Mouse (Mus musculus): ENCODE data around the gene Ccr7. TPM values are rescaled to one million over a fixed set of nuclear protein-coding genes. Genes with fewer than 3 reads are reported as not detected.

Gene Ccr7
- total and polyA plus RNA-seq, 3 experiments, result 203 to 306 (median 241) TPM

DNA sequence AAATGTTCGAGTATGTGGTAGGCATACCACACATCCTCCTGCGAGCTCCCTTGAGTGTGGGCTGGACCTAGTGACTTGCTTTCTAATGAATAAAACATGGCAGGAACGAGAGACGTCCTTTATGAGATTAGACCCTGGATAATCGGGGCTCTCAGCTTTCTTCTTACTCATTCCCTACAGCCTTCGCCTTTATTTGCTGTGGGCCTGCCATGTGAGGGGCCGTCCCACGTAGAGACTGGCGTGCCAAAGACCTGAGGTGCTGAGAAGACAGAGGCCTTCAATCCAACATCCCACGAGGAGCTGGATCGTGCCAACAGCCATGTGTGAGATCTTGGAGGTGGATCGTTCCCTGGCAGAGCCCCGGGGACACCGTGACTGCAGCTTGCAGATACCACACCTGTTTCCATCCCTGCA is 33.7 kb downstream of the Ccr7 start:
- dilution Hi-C loops (cut with MboI; ENCODE audit: extremely low pct_ligation_motif_present, extremely low pct_unique_long_range_greater_than_20kb, low sequenced_read_pairs), result no loop called here
- in situ Hi-C loops (cut with MboI; ENCODE audit: low pct_ligation_motif_present, low pct_unique_long_range_greater_than_20kb, low sequenced_read_pairs), result no loop called here

DNA sequence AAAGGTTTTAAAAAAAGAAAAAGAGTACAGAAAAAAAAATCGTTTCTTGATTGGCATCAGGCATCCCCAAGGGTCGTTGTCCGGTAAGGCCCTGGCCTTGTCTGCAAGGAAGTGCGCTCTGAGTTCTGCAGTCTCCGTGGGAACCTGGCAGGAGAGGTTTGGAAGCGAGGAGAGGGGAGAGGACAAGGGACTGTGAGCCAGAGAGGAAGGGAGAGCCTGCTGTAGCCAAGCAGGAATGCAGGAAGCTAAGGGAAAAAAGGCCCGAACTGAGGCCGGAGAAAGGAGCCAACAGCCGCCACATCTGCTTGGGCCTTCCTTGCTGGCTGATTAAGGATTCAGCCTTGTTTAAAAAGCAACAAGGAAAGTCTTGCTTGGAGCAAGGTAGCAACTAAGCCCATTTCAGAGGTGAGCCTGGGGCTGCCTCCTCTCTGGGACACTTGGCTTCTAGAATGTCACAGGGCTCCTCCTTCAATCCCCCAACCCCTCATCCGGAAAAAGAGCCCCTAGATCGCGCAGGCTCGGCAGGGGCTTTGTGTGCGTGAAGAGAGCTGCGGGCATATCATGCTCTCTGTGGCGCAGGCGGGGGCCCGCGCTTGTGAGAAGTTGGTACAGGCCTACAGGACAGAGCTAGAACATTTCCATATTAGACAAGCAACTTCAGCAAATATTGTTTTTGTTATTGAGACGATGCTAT is 34.2 kb downstream of the Ccr7 start:
- peaks cover 6% of the 10 kb centered on the region for H3K9me3 ChIP-seq (replicated peaks; ENCODE audit: low read length)
- H3K27me3 ChIP-seq (replicated peaks), result peaks cover 2% of the 10 kb centered on the region
- TF ChIP-seq CTCF (conservative IDR thresholded peaks at IDR 0.05 in 1 of 2, IDR thresholded peaks at IDR 0.05 in 1 of 2; ENCODE audit: low read depth in 2 of 2, low read length in 2 of 2), result no peak
- no peak for TF ChIP-seq E2F4 (IDR thresholded peaks at IDR 0.05; ENCODE audit: insufficient replicate concordance, low read depth, low read length)
- no peak for TF ChIP-seq MXI1 (IDR thresholded peaks at IDR 0.05; ENCODE audit: low read depth, low read length)
- TF ChIP-seq MYC (IDR thresholded peaks at IDR 0.05; ENCODE audit: low read depth, low read length), result no peak
- TF ChIP-seq TCF12 (IDR thresholded peaks at IDR 0.05; ENCODE audit: low read depth, low read length), result no peak
- TF ChIP-seq ZKSCAN1 (IDR thresholded peaks at IDR 0.05; ENCODE audit: borderline replicate concordance, low read depth, low read length), result no peak
- no peak for TF ChIP-seq KAT2A (IDR thresholded peaks at IDR 0.05; ENCODE audit: insufficient replicate concordance, low read length)
- TF ChIP-seq RCOR1 (conservative IDR thresholded peaks at IDR 0.05; ENCODE audit: low read depth, low read length), result no peak
- TF ChIP-seq JUN (IDR thresholded peaks at IDR 0.05; ENCODE audit: insufficient read depth, low read depth, low read length), result no peak
- TF ChIP-seq CHD1 (IDR thresholded peaks at IDR 0.05; ENCODE audit: low read depth, low read length), result no peak
- TF ChIP-seq CHD2 (IDR thresholded peaks at IDR 0.05; ENCODE audit: low read length), result no peak
- no peak for TF ChIP-seq BHLHE40 (IDR thresholded peaks at IDR 0.05; ENCODE audit: low read depth, low read length)
- TF ChIP-seq SMC3 (IDR thresholded peaks at IDR 0.05; ENCODE audit: low read depth, low read length), result no peak
- no peak for TF ChIP-seq IRF4 (IDR thresholded peaks at IDR 0.05; ENCODE audit: low read depth, low read length)
- TF ChIP-seq PAX5 (IDR thresholded peaks at IDR 0.05; ENCODE audit: low read length), result no peak
- no peak for TF ChIP-seq USF1 (IDR thresholded peaks at IDR 0.05; ENCODE audit: low read depth, low read length)
- dilution Hi-C loops (cut with MboI; ENCODE audit: extremely low pct_ligation_motif_present, extremely low pct_unique_long_range_greater_than_20kb, low sequenced_read_pairs), result no loop called here
- no peak for DNase-seq (ENCODE audit: extremely low read depth)
- H3K4me2 ChIP-seq (ENCODE audit: insufficient read depth, low read depth, poor library complexity, severe bottlenecking), result no peak overlapping the region
- H3K4me1 ChIP-seq (ENCODE audit: control insufficient read depth in 1 of 2, insufficient read depth in 2 of 2), result peaks cover 2 to 19% of the 10 kb centered on the region in 2 experiments; a peak in 2 of 4 replicates
- H3K4me3 ChIP-seq (replicated peaks in 1 of 3; ENCODE audit: low read depth in 2 of 3, low read length in 2 of 3, poor library complexity in 1 of 3), result no peak overlapping the region
- no peaks in the 10 kb centered on the region for H3K79me2 ChIP-seq (replicated peaks; ENCODE audit: control insufficient read depth, extremely low read depth, insufficient read depth, poor library complexity, severe bottlenecking)
- no peak overlapping the region for H3K9ac ChIP-seq (ENCODE audit: insufficient read depth, low read depth)
- no peak overlapping the region for H3K27ac ChIP-seq (ENCODE audit: insufficient read depth, low read depth)
- in situ Hi-C loops (cut with MboI; ENCODE audit: low pct_ligation_motif_present, low pct_unique_long_range_greater_than_20kb, low sequenced_read_pairs), result no loop called here
- H3K36me3 ChIP-seq (replicated peaks in 1 of 2; ENCODE audit: control insufficient read depth in 1 of 2, insufficient read depth in 1 of 2, low read length in 1 of 2), result no peaks in the 10 kb centered on the region

More for the DNA sequence above, 33.7 kb downstream of the Ccr7 start:
- Histone ChIP-seq H3K4me1 (ENCODE audit: control insufficient read depth in 1 of 2, insufficient read depth in 2 of 2) (peaks cover 2 to 22% of the 10 kb centered on the region in 2 experiments; a peak in 3 of 4 replicates), H3K4me3 (replicated peaks in 1 of 3; ENCODE audit: low read depth in 2 of 3, low read length in 2 of 3, poor library complexity in 1 of 3) (no peak overlapping the region), H3K79me2 (replicated peaks; ENCODE audit: control insufficient read depth, extremely low read depth, insufficient read depth, poor library complexity, severe bottlenecking) (no peaks in the 10 kb centered on the region), H3K36me3 (replicated peaks in 1 of 2; ENCODE audit: control insufficient read depth in 1 of 2, insufficient read depth in 1 of 2, low read length in 1 of 2) (no peaks in the 10 kb centered on the region), H3K9me3 (replicated peaks; ENCODE audit: low read length) (peaks cover 6% of the 10 kb centered on the region), H3K4me2 (ENCODE audit: insufficient read depth, low read depth, poor library complexity, severe bottlenecking) (no peak overlapping the region), H3K27me3 (replicated peaks) (no peaks in the 10 kb centered on the region), H3K27ac (ENCODE audit: insufficient read depth, low read depth) (no peak overlapping the region), H3K9ac (ENCODE audit: insufficient read depth, low read depth) (no peak overlapping the region)
- no peak for TF ChIP-seq EP300 (IDR thresholded peaks at IDR 0.05; ENCODE audit: low read length)
- no peak for TF ChIP-seq MYC (IDR thresholded peaks at IDR 0.05; ENCODE audit: low read depth, low read length)
- no peak for TF ChIP-seq MAFK (IDR thresholded peaks at IDR 0.05; ENCODE audit: insufficient replicate concordance, low read length)
- no peak for TF ChIP-seq ZC3H11A (IDR thresholded peaks at IDR 0.05; ENCODE audit: low read depth, low read length)
- TF ChIP-seq CTCF (conservative IDR thresholded peaks at IDR 0.05 in 1 of 2, IDR thresholded peaks at IDR 0.05 in 1 of 2; ENCODE audit: low read depth in 2 of 2, low read length in 2 of 2), result no peak
- no peak for DNase-seq (ENCODE audit: extremely low read depth)
